Mouse (Mus musculus) mature B cell (primary cell): ENCODE measurements at regions not wholly inside any gene's neighbourhood (a gene's known extent, or its start where the extent isn't known, plus 50 kb on each side); places are given as distances from the start of the nearest gene placed in this dataset.

Experiments
- in situ Hi-C: fragments of 300-500 bp; cut with MboI; formaldehyde crosslinking; loops from 2 replicates; pipeline ENCODE4 v1.14.3; 2019

- in situ Hi-C loops: no loop called here
Observed at GRCm38 (mm10) chr2:33983112-33983748, 95.5 kb upstream of the Mvb12b start.

- in situ Hi-C loops: no loop called here
Observed at GRCm38 (mm10) chr2:33981936-33982335, 94.2 kb upstream of the Mvb12b start.

- in situ Hi-C loops: no loop called here
Observed at GRCm38 (mm10) chr2:33981321-33981720, 93.6 kb upstream of the Mvb12b start.

GRCm38 (mm10) chr2:33980884-33981283 lies 93.1 kb upstream of the Mvb12b start:
- in situ Hi-C loops: no loop called here

GRCm38 (mm10) chr2:33979276-33979675 lies 91.5 kb upstream of the Mvb12b start:
- in situ Hi-C loops: loop anchor here (10.0 kb wide), 1 partner anchor 656 kb away; no protein-coding TSS in a partner anchor

GRCm38 (mm10) chr2:33978550-33978949 lies 90.8 kb upstream of the Mvb12b start:
- in situ Hi-C loops: loop anchor here (10.0 kb wide), 1 partner anchor 656 kb away; no protein-coding TSS in a partner anchor

- in situ Hi-C loops: loop anchor here (10.0 kb wide), 1 partner anchor 657 kb away; no protein-coding TSS in a partner anchor
Observed at GRCm38 (mm10) chr2:33977576-33978352, 90.0 kb upstream of the Mvb12b start.

GRCm38 (mm10) chr2:33977151-33977550 lies 89.4 kb upstream of the Mvb12b start:
- in situ Hi-C loops: loop anchor here (10.0 kb wide), 1 partner anchor 658 kb away; no protein-coding TSS in a partner anchor

GRCm38 (mm10) chr2:33976183-33976582 lies 88.4 kb upstream of the Mvb12b start:
- in situ Hi-C loops: loop anchor here (10.0 kb wide), 1 partner anchor 659 kb away; no protein-coding TSS in a partner anchor

GRCm38 (mm10) chr2:33975423-33976127 lies 87.8 kb upstream of the Mvb12b start:
- in situ Hi-C loops: loop anchor here (10.0 kb wide), 1 partner anchor 659 kb away; no protein-coding TSS in a partner anchor

GRCm38 (mm10) chr2:33974737-33975422 lies 87.1 kb upstream of the Mvb12b start:
- in situ Hi-C loops: loop anchor here (10.0 kb wide), 1 partner anchor 660 kb away; no protein-coding TSS in a partner anchor

- in situ Hi-C loops: loop anchor here (10.0 kb wide), 1 partner anchor 661 kb away; no protein-coding TSS in a partner anchor
Observed at GRCm38 (mm10) chr2:33974031-33974430, 86.3 kb upstream of the Mvb12b start.

- in situ Hi-C loops: loop anchor here (10.0 kb wide), 1 partner anchor 661 kb away; no protein-coding TSS in a partner anchor
Observed at GRCm38 (mm10) chr2:33973213-33973834, 85.6 kb upstream of the Mvb12b start.

- in situ Hi-C loops: no loop called here
Observed at GRCm38 (mm10) chr2:33966984-33967421, 79.3 kb upstream of the Mvb12b start.

- in situ Hi-C loops: no loop called here
Observed at GRCm38 (mm10) chr2:33966389-33966983, 78.7 kb upstream of the Mvb12b start.

- in situ Hi-C loops: no loop called here
Observed at GRCm38 (mm10) chr2:33964096-33964495, 76.3 kb upstream of the Mvb12b start.

- in situ Hi-C loops: no loop called here
Observed at GRCm38 (mm10) chr2:33962355-33963037, 74.8 kb upstream of the Mvb12b start.

- in situ Hi-C loops: no loop called here
Observed at GRCm38 (mm10) chr2:33961566-33961965, 73.8 kb upstream of the Mvb12b start.

- in situ Hi-C loops: no loop called here
Observed at GRCm38 (mm10) chr2:33957754-33958153, 70.0 kb upstream of the Mvb12b start.

- in situ Hi-C loops: no loop called here
Observed at GRCm38 (mm10) chr2:33944301-33944700, 56.6 kb upstream of the Mvb12b start.
